Mouse (Mus musculus): ENCODE data around the gene Fuk. TPM values are rescaled to one million over a fixed set of nuclear protein-coding genes. Genes with fewer than 3 reads are reported as not detected.
A peak's percentile ranks its signal among the peaks of the same experiment; 100 is the strongest.

The Fuk gene
- polyA plus RNA-seq (2016; fragmentation: Nextera tagmentation; extraction: Ambion mirVana) = 13.5 and 13.8 TPM in 2 replicates

DNA sequence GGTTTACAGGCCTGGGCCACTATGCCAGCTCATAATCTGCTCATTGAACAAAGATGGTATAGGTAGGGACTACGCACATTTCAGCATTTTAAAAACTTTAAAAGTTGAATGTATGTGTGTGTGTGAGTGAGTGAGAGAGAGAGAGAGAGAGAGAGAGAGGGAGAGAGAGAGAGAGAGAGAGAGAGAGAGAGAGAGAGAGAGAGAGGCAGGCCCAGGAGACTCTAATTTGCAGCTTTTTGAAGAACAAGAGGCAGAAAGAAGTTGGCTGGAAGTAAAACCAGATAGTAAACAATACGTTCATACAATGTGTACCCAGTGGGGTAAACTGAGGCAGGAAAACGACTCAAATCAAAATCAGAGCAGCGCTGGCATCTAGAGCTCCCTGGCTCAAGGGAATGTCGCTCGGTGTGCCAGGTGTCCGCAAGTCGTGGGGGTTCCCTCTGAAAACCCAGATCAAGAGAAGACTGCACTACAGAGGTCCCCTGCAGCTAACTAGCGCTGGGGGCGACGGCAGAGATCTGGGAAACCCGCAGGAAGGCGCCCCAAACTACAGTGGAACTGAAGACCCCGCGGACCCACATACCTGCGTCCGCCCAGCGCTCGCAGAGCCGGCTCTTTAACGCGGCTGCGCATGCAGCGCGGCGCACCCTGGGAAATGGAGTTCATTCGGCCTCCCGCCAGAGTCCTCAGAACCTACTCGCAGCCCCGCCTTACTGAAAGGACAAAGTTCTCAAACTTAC, at the start of gene Fuk:
TSS of gene Fuk (minus strand) at position 650 of the 740 bp plus-strand sequence.
- peak within 1 kb of the TSS; percentile 83 for H3K27ac ChIP-seq
- peak; percentile 77 for DNase-seq (ENCODE audit: extremely low spot score, low spot score)
- H3K27me3 ChIP-seq (ENCODE audit: poor library complexity, severe bottlenecking) = no peaks in the 10 kb centered on the region
- H3K9me3 ChIP-seq = no peaks in the 10 kb centered on the region
- peaks cover 11% of the 10 kb centered on the region for H3K4me1 ChIP-seq
- 2% methylated on average over 30 of the region's 30 CpGs for WGBS
- H3K4me3 ChIP-seq = peak within 1 kb of the TSS; percentile 69
- H3K36me3 ChIP-seq (replicated peaks) = peaks cover 20% of the 10 kb centered on the region

DNA sequence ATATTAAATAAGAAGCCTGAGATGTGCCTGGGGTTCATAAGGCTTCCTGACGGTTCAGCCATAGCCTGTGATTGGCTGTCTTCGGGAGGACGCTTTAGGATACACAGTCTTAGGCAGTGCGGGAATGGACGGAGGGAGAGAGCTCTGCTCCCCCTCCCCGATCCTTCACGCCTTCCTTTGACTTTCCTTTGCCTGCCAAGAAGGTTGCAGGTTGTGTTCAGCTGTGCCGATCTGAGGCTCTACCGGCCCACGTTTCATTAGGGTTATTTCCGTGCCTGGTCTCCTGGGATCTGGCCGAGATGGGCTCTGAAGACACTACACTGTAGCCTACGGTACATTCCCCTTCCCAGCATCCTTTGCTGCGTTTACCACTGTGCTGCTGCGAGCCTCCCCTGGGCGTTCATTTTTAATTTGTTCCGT, 47.8 kb upstream of the Fuk start:
- H3K27ac ChIP-seq = no peak overlapping the region
- DNase-seq (ENCODE audit: extremely low spot score, low spot score) = no peak
- H3K4me3 ChIP-seq = no peak overlapping the region
- H3K36me3 ChIP-seq (replicated peaks) = peaks cover 42% of the 10 kb centered on the region
- no peaks in the 10 kb centered on the region for H3K27me3 ChIP-seq (ENCODE audit: poor library complexity, severe bottlenecking)
- H3K9me3 ChIP-seq = no peaks in the 10 kb centered on the region
- 89% methylated on average over 17 of the region's 17 CpGs for WGBS
- no peaks in the 10 kb centered on the region for H3K4me1 ChIP-seq

DNA sequence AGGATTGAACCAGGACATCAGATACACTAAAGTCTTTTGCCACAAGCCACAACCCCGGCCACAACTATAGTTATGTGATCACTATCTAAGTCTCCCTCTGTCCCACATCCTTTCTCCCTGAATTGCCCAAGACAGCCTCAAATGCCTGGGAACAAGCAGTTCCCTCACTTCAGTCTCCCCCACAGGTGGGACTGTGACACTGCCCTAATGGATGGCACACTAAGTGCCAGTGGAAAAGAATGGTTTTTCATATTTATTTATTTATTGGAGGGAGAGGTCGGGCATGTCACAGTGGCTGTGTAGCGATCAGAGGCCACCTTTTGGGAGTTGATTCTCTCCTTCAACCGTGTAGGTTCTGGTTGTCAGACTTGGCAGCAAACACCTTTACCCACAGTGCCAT, 43.4 kb upstream of the Fuk start:
- no peak overlapping the region for H3K27ac ChIP-seq
- no peak for DNase-seq (ENCODE audit: extremely low spot score, low spot score)
- no peaks in the 10 kb centered on the region for H3K27me3 ChIP-seq (ENCODE audit: poor library complexity, severe bottlenecking)
- H3K4me1 ChIP-seq = peaks cover 9% of the 10 kb centered on the region
- H3K9me3 ChIP-seq = no peaks in the 10 kb centered on the region
- H3K36me3 ChIP-seq (replicated peaks) = peaks cover 29% of the 10 kb centered on the region; the same call in 1 of the 2 replicates
- WGBS = 86% methylated on average over 4 of the region's 4 CpGs
- H3K4me3 ChIP-seq = no peak overlapping the region

DNA sequence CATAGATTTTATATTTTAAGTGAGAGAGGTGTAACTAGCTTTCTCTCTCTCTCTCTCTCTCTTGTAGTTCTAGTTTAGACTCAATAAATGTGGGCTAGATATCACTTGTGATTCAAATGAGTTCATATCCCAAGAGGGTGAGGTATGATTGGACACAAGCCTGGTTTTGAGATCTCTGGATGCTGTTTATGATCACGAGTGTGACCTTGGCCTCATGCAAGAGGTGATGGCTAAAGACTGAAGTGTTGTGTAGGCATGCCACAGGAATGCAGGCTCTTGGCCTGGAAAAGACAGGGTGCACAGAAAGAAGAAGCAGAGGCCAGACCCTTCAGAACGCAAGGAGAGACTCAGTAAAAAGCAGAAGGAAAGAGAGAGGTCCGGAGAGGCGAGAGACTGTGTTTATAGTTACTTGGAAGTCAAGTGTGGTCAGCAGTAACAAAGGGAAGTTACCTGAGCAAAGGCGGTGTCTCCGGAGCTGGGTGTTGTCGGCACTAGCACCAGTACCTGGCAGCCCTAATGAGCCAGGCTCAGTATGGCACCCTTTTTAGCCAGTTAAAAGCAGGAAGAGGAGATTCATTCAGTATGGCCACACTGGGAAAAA, 42.1 kb upstream of the Fuk start:
- no peak for DNase-seq (ENCODE audit: extremely low spot score, low spot score)
- Histone ChIP-seq H3K27me3 (ENCODE audit: poor library complexity, severe bottlenecking) (no peaks in the 10 kb centered on the region), H3K9me3 (no peaks in the 10 kb centered on the region), H3K36me3 (replicated peaks) (peaks cover 25% of the 10 kb centered on the region; the same call in 1 of the 2 replicates), H3K4me1 (peaks cover 9% of the 10 kb centered on the region), H3K27ac (no peak overlapping the region), H3K4me3 (no peak overlapping the region)
- WGBS = 94% methylated on average over 7 of the region's 7 CpGs

DNA sequence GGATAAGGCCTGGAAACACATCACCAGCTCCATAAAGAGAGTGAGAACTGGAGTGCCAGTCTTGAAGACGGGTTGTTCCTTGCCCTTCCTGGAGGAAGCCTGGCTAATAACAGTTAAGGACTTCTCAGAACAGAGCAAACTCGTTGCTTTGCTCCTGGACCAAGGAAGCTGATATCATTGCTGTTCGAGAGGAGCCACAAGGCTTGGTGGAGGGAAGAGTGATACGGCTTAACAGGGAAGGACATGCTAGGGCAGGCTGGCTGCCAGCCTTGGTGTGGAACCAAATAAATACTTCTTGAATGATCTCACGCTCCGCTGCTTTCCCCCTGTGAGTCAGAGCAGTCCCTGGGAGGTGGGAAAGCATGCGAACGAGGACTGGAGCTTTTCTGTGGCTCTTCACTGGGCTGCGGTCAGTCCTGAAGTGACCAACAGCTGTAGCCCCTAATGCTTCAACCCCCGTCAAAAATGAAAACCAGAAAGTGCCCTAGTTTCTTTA, 39.2 kb upstream of the Fuk start:
- H3K27ac ChIP-seq = no peak overlapping the region
- no peak for DNase-seq (ENCODE audit: extremely low spot score, low spot score)
- H3K4me3 ChIP-seq = no peak overlapping the region
- 71% methylated on average over 10 of the region's 10 CpGs for WGBS
- peaks cover 9% of the 10 kb centered on the region for H3K4me1 ChIP-seq
- H3K9me3 ChIP-seq = no peaks in the 10 kb centered on the region
- H3K36me3 ChIP-seq (replicated peaks) = peaks cover 15% of the 10 kb centered on the region; the same call in 1 of the 2 replicates
- no peaks in the 10 kb centered on the region for H3K27me3 ChIP-seq (ENCODE audit: poor library complexity, severe bottlenecking)

DNA sequence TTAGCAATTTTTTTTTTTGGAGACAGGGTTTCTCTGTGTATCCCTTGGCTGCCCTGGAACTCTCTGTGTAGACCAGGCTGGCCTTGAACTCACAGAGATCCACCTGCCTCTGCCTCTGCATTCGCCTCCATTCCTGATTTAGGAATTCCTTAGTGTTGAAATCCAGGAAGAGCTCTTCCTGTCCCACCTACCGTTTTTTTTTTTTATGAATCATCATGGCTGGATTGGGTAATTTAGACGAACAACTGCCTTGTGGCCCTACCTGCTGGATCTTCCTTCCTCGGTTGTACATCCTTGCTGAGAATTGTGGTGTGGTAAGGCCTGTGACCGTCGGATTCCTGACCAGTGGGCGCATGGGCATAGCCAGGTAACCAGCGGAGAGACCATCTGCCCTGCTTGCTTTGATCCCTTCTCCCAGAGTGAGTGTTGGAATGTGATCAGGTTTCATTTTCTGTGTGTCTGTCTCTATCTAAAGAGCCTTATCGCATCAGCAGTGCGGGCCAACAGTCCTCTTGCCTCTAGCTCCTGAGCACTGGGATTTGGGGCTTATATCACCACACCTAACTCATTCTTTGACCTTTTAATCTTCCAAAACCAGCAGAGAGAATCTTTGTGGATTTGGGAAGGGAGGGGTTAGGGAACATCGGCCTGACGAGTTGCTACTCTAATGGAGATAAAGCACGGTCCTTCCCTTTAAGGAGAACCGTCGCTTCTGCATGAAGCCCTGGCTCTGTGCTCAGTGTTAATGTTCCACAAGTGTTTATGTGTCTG, 38.6 kb upstream of the Fuk start:
- H3K36me3 ChIP-seq (replicated peaks) = peaks cover 15% of the 10 kb centered on the region; the same call in 1 of the 2 replicates
- no peaks in the 10 kb centered on the region for H3K9me3 ChIP-seq
- peaks cover 9% of the 10 kb centered on the region for H3K4me1 ChIP-seq
- H3K27ac ChIP-seq = no peak overlapping the region
- DNase-seq (ENCODE audit: extremely low spot score, low spot score) = no peak
- 91% methylated on average over 15 of the region's 15 CpGs for WGBS
- no peak overlapping the region for H3K4me3 ChIP-seq
- H3K27me3 ChIP-seq (ENCODE audit: poor library complexity, severe bottlenecking) = no peaks in the 10 kb centered on the region

DNA sequence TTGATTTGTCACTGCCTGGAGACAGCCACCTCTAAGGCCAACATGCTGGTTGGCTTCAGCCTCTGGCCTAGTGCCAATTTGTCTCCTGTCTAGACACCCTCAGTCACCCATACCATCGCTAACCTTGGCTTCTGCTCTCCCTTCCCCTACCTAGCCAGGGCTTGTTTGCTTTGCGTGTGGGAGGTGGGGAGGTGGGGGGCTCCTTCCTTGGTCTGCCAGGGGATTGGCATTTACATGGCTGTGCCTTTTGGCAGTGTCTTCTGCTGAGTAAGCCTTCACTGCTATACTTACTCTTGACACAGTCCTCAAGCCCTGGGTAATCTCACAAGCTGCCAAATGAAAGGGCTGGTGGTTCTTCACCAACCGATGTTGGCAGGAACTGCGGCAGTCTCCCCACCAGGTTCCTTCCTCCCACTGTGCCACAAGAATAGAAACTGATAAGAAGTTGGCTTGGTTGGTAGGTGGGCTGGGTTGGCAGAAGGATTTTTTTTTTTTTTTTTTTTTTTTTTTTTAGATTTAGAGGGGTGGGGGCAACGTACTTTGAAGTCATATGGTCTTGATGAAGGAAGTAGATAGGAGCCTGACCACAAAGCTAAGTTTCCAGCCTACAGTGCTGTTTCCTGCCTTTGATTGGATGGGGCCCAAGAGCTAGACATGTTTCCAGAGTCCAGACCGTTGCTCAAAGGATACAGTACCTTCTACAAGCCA, 36.7 kb upstream of the Fuk start:
- Histone ChIP-seq H3K4me3 (no peak overlapping the region), H3K27me3 (ENCODE audit: poor library complexity, severe bottlenecking) (no peaks in the 10 kb centered on the region), H3K36me3 (replicated peaks) (peaks cover 19% of the 10 kb centered on the region; the same call in 1 of the 2 replicates), H3K27ac (no peak overlapping the region), H3K4me1 (peaks cover 9% of the 10 kb centered on the region), H3K9me3 (no peaks in the 10 kb centered on the region)
- no peak for DNase-seq (ENCODE audit: extremely low spot score, low spot score)
- WGBS = 89% methylated on average over 6 of the region's 6 CpGs

DNA sequence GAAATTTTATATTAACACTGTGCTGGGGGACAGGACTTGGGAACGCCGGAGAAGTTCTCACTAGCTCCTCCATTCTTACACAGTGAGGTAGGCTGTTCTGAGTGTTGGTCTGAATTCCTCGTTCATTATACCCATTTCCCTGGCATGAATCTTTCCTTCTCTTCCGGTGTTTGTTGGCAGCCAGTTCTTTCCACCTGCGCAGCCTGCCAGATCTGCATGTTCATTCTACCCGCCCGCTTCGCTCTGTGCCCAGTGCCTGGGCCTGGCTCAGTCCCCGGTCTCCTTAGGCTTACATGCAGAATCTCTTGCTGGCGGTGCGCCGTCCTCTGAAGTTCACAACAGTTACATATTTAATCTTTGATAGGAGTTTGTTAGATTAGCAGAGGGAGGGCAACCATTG, 33.9 kb upstream of the Fuk start:
- 95% methylated on average over 12 of the region's 12 CpGs for WGBS

DNA sequence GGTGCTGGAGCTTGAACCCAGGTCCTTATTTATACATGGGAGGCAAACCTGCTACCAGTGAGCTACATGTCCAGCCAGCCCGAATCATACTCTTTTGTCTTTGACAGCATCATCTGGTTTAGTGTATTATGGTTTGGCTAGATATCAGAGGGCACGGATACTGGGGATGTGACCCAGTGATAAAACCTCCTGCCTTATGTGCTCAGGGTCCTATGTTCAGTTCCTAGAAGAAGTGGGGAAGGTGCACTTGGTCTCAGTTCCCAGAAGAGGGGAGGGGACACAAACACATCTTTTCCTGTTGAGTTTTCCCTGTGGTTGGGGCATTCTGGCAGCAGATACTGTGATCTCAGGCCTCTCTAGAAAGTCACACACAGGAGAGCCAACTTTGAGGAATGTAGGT, 31.0 kb upstream of the Fuk start:
- Histone ChIP-seq H3K36me3 (replicated peaks) (peaks cover 36% of the 10 kb centered on the region), H3K9me3 (no peaks in the 10 kb centered on the region), H3K4me3 (no peak overlapping the region), H3K27me3 (ENCODE audit: poor library complexity, severe bottlenecking) (no peaks in the 10 kb centered on the region), H3K4me1 (peaks cover 14% of the 10 kb centered on the region; the same call in 1 of the 2 replicates), H3K27ac (no peak overlapping the region)
- no peak for DNase-seq (ENCODE audit: extremely low spot score, low spot score)
- WGBS = 89% methylated on average over 2 of the region's 2 CpGs

More for the DNA sequence above, 33.9 kb upstream of the Fuk start:
- DNase-seq (ENCODE audit: extremely low spot score, low spot score) = no peak
- peaks cover 7% of the 10 kb centered on the region for H3K4me1 ChIP-seq
- no peaks in the 10 kb centered on the region for H3K9me3 ChIP-seq
- H3K27ac ChIP-seq = no peak overlapping the region
- H3K27me3 ChIP-seq (ENCODE audit: poor library complexity, severe bottlenecking) = no peaks in the 10 kb centered on the region
- H3K4me3 ChIP-seq = no peak overlapping the region
- H3K36me3 ChIP-seq (replicated peaks) = peaks cover 17% of the 10 kb centered on the region

DNA sequence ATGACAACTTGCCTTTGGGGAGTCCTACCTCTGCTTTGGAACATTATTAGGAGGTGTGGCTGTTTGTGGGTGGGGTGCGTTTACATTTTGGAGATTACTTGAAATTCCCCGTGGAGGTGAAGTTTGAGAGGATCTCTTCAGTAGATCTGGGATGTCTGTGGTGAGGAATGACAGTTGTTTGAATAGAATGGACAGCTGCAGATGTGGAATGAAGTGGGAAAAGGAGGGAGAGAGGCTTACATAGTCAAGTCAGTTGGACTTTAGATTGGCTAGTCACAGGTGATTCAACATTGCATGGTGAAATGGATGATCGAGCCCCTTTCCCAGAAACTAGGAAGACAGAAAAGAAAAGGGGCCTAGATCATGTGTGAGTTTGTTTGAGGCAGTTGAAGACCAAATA, 30.2 kb upstream of the Fuk start:
- Histone ChIP-seq H3K27ac (no peak overlapping the region), H3K4me3 (no peak overlapping the region), H3K9me3 (no peaks in the 10 kb centered on the region), H3K4me1 (peaks cover 14% of the 10 kb centered on the region; the same call in 1 of the 2 replicates), H3K36me3 (replicated peaks) (peaks cover 36% of the 10 kb centered on the region), H3K27me3 (ENCODE audit: poor library complexity, severe bottlenecking) (no peaks in the 10 kb centered on the region)
- no peak for DNase-seq (ENCODE audit: extremely low spot score, low spot score)
- 92% methylated on average over 3 of the region's 3 CpGs for WGBS

DNA sequence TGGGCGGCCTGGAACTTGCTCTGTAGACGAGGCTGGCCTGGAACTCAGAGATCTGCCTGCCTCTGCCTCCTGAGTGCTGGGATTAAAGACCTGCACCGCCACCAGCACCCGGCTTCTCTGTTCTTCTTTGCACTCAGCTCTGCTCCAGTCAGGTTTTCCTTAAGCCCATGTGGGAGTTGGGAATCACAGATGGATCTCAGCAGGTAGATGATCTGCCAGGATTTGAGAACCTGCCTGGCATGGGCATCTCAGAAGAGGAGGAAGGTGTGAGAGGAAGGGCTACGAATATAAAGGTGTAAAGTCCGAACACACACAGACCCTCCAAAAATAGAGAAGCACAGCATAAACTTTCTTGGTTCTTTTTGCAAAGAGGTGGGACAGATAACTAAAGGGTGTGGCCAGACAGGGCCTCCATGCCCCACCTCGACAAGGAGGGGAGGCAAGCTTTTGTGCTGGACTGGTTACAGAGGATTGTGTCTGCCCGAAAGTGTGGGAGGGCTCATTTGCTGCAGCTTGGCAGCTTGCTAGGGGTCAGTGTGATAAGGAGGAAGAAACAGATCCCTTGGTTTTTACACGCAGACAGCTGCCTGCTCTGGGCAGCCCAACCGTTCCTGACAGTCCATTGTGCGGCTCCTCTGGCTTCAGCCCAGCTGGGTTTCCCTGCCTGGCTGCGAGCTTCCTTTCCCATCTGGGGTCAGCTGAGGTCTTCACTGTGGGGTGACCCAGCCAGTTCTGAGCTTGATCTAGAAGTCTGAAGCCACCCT, 29.1 kb upstream of the Fuk start:
- Histone ChIP-seq H3K4me3 (no peak overlapping the region), H3K9me3 (no peaks in the 10 kb centered on the region), H3K27ac (peak overlapping the region; percentile 31; the same call in 1 of the 2 replicates), H3K27me3 (ENCODE audit: poor library complexity, severe bottlenecking) (no peaks in the 10 kb centered on the region), H3K36me3 (replicated peaks) (peaks cover 41% of the 10 kb centered on the region), H3K4me1 (peaks cover 20% of the 10 kb centered on the region; the same call in 1 of the 2 replicates)
- DNase-seq (ENCODE audit: extremely low spot score, low spot score) = no peak
- 84% methylated on average over 12 of the region's 12 CpGs for WGBS

Data from forebrain, embryonic 10.5 days (tissue).